Mouse (Mus musculus) small intestine, adult 2 months (tissue): Measurements from ENCODE around the gene Msi2. TPM values are rescaled to one million over a fixed set of nuclear protein-coding genes. Genes with fewer than 3 reads are reported as not detected.

Source experiments
- H3K27ac ChIP-seq: fragments of 200-500 bp; 2 replicates; pipeline ENCODE4 v1.5.1; 2012; ENCODE audit warnings: low read depth, low read length, control low read depth, inconsistent platforms; ENCODE audit not compliant: insufficient read depth
- H3K27me3 ChIP-seq: fragments of 200-500 bp; 2 replicates; pipeline ENCODE4 v1.6.1; 2012; ENCODE audit warnings: mild to moderate bottlenecking, moderate library complexity, low read length, inconsistent platforms; ENCODE audit not compliant: control insufficient read depth, insufficient read depth
- H3K36me3 ChIP-seq: fragments of 200-500 bp; 2 replicates; pipeline ENCODE4 v1.6.1; 2012; ENCODE audit warnings: mild to moderate bottlenecking, low read length, control low read depth, inconsistent platforms; ENCODE audit not compliant: control insufficient read depth, insufficient read depth
- H3K4me1 ChIP-seq: fragments of 200-500 bp; 2 replicates; pipeline ENCODE4 v1.6.1; 2012; ENCODE audit warnings: low read length, inconsistent platforms, mixed read lengths; ENCODE audit not compliant: control insufficient read depth, insufficient read depth, insufficient read length
- H3K4me3 ChIP-seq: fragments of 200-500 bp; 2 replicates; pipeline ENCODE4 v1.5.1; 2012; ENCODE audit warnings: low read depth, mild to moderate bottlenecking, control low read depth, inconsistent platforms, low read length, moderate library complexity
- CTCF ChIP-seq: fragments of 200-500 bp; IDR thresholded peaks from 2 replicates; pipeline ENCODE4 v1.5.1; 2012; ENCODE audit warnings: low read depth, mild to moderate bottlenecking, control low read depth, inconsistent platforms, low read length, moderate library complexity, mixed read lengths; ENCODE audit not compliant: insufficient replicate concordance, insufficient read length; ENCODE audit errors: extremely low read depth
- POLR2A ChIP-seq: fragments of 200-500 bp; IDR thresholded peaks from 2 replicates; pipeline ENCODE4 v1.6.1; 2012; ENCODE audit warnings: low read depth, mild to moderate bottlenecking, control low read depth, inconsistent platforms, low read length, moderate library complexity
- WGBS: fragments of 180-500 bp; shearing (Covaris S2); methylation state at CpG from one replicate; pipeline ENCODE4 v1.1.7; 2018; 5-methylcytosine and 5-hydroxymethylcytosine counted together
- polyA plus RNA-seq: library from polyadenylated mRNA; depleted of rRNA; stranded (reverse); fragments of >200 nt; gene quantifications from 2 replicates; pipeline ENCODE4 v1.2.3, GENCODE M21; 2012

Msi2 gene
- polyA plus RNA-seq, 1 experiment: 8.8 TPM

DNA sequence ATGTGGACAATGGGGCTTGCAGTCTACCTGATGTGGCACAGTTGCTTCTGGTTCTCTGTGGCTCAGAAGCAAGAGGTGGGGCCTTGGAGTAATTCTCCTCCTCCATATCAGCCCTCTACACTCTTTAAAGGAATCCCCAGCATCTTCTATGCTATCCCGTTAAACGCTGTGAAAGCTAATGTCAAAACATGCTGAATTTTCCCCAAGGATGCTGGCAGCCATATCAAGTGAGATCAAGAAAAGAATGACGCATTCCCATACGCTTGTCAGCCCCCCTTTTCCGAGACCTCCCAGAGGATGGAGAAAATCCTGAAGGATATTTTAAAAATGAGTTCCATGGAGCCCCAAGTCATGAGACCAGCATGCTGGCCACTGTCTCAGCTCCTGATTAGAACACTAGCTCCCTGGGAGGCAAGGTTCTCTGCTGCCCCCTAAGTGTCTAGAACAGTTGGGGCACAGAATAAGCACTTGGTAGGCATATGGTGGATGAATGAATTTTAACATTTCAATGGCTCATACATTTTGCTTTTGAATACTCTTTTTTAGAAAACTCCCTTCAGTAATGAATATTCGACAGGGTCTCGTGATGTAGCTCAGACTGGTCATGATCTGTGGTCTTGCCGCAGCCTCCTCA is 327.0 kb downstream of the Msi2 start:
- H3K4me3 ChIP-seq: no peak overlapping the region
- H3K27ac ChIP-seq: no peak overlapping the region
- no peaks in the 10 kb centered on the region for H3K36me3 ChIP-seq
- no peaks in the 10 kb centered on the region for H3K27me3 ChIP-seq
- no peak for TF ChIP-seq POLR2A
- TF ChIP-seq CTCF: no peak
- peaks cover 15% of the 10 kb centered on the region for H3K4me1 ChIP-seq
- WGBS: 97% methylated on average over 8 of the region's 8 CpGs

DNA sequence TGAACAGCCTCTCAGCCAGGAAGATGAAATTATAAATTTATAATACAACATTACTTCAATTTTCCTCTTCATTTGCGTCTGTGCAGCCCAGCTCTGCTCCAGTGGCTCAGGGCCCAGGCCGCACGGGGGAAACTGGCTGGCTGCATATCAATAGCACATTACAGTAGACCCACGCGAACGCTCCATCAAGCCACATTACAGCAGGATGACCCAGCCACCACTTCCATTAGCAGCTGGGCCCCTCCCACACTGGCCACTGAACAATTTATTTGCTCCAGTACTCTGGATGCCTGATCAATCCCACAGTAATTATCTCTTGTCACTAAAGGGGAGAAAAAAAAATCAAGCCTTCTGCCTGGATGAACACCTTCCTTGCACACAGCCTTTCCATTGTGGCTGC is 328.8 kb downstream of the Msi2 start:
- no peaks in the 10 kb centered on the region for H3K27me3 ChIP-seq
- 98% methylated on average over 6 of the region's 6 CpGs for WGBS
- no peak for TF ChIP-seq CTCF
- TF ChIP-seq POLR2A: no peak
- peaks cover 12% of the 10 kb centered on the region for H3K4me1 ChIP-seq
- no peak overlapping the region for H3K4me3 ChIP-seq
- no peaks in the 10 kb centered on the region for H3K36me3 ChIP-seq
- H3K27ac ChIP-seq: no peak overlapping the region

DNA sequence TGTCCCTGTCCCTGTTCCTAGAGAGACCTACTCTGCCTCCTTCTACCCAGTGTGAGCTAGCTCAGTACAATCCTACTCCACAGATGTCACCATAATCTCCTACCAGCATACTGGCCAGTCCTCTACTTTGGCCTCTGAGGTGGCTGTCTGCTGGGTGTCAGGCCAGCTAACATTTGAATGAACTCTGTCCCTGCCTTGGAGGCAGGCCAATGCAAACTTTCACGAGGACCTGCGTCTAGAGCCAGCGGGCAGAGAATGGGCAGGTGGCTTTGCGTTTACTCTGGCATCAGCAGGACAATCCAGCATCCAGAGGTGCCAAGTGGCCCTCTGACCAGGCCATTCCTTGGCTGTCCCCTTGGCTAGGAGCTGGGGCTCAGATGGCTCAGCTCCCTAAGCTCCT is 331.4 kb downstream of the Msi2 start:
- Histone ChIP-seq H3K27ac (no peak overlapping the region), H3K4me1 (peaks cover 8% of the 10 kb centered on the region; the same call in 1 of the 2 replicates), H3K27me3 (no peaks in the 10 kb centered on the region), H3K4me3 (no peak overlapping the region), H3K36me3 (no peaks in the 10 kb centered on the region)
- 16% methylated on average over 4 of the region's 4 CpGs for WGBS
- no peak for TF ChIP-seq POLR2A
- no peak for TF ChIP-seq CTCF

DNA sequence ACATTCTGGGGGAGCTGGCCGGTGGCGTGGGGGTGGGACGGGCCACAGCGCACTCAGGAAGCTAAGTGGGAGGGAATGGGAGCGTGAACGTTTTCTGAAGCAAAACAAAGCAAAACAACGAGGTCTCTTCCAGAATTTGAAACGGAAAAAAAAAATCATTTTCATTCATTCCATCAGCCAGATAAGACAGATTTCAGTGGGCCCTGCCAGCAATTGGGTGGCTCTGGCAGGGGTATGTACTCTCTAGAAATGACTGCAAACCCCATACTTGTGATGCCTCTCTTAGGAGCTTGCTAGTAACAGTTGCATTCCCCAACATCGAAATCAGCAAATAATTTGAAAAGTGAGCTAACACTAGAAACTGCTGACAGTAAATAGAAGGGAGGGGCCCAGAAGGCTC is 335.9 kb downstream of the Msi2 start:
- no peak overlapping the region for H3K4me3 ChIP-seq
- H3K4me1 ChIP-seq: peaks cover 11% of the 10 kb centered on the region; the same call in 1 of the 2 replicates
- WGBS: 85% methylated on average over 9 of the region's 9 CpGs
- H3K36me3 ChIP-seq: no peaks in the 10 kb centered on the region
- H3K27ac ChIP-seq: no peak overlapping the region
- no peaks in the 10 kb centered on the region for H3K27me3 ChIP-seq
- TF ChIP-seq CTCF (no peak), POLR2A (no peak)

DNA sequence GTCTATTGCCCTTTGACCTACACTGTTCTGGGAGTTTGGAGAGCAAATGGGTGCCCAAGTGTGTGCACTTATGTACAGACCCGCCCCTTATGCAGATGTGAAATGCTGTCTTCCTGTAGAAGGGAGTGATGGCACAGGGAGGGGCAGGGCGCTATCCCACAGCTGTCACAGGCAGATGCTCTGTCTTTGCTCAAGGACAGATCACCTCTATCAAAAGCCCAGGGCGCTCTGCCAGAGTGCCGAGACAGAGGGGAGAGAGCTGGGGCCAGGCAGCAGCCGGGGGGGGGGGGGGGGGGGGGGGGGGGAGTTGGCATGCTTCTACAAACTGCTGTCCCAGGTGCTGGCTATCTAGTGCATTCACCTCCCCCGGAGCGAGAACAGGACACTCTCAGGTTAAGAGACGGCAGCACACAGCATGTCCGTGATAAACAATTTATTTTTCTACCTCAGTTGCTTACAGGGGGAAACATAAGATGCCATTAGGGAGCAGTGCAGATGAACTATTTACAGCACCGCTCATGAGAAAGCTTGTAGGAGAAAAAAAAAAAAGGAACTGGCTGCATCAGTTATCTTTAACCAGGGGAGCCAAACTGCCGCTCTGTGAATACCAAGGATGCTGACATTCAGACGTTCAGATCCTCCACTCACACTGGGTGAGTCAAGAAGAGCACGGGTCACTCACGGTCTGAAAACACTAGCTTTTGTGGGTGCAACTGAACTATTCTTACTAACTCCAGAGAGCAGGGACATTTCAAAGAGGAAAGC is 337.0 kb downstream of the Msi2 start:
- no peak overlapping the region for H3K4me3 ChIP-seq
- WGBS: 65% methylated on average over 12 of the region's 14 CpGs
- TF ChIP-seq CTCF (no peak), POLR2A (no peak)
- peaks cover 3% of the 10 kb centered on the region; the same call in 1 of the 2 replicates for H3K4me1 ChIP-seq
- H3K27me3 ChIP-seq: no peaks in the 10 kb centered on the region
- H3K27ac ChIP-seq: no peak overlapping the region
- no peaks in the 10 kb centered on the region for H3K36me3 ChIP-seq

DNA sequence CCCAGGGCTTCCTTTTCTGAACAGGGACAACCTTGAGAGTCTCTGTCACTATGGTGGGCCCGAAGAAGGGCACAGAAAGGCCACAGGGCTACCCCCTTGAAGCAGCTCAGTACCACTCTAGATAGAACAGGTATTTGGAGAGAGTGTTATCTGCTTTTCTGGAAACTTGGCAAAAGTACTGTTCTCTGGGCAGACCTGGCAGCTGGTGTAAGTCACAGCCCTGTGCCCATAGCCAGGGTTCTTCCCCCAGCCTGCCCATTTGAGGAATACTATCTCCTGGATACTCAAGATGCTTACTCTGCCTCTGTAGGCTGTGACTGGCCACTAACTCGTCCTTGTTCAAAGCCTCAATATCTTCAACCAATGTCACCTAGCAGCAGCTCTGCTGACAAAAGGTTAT is 338.7 kb downstream of the Msi2 start:
- no peak overlapping the region for H3K4me3 ChIP-seq
- peaks cover 3% of the 10 kb centered on the region; the same call in 1 of the 2 replicates for H3K4me1 ChIP-seq
- WGBS: 76% methylated on average over 2 of the region's 2 CpGs
- H3K27me3 ChIP-seq: no peaks in the 10 kb centered on the region
- no peaks in the 10 kb centered on the region for H3K36me3 ChIP-seq
- TF ChIP-seq CTCF: no peak
- no peak for TF ChIP-seq POLR2A
- H3K27ac ChIP-seq: no peak overlapping the region

DNA sequence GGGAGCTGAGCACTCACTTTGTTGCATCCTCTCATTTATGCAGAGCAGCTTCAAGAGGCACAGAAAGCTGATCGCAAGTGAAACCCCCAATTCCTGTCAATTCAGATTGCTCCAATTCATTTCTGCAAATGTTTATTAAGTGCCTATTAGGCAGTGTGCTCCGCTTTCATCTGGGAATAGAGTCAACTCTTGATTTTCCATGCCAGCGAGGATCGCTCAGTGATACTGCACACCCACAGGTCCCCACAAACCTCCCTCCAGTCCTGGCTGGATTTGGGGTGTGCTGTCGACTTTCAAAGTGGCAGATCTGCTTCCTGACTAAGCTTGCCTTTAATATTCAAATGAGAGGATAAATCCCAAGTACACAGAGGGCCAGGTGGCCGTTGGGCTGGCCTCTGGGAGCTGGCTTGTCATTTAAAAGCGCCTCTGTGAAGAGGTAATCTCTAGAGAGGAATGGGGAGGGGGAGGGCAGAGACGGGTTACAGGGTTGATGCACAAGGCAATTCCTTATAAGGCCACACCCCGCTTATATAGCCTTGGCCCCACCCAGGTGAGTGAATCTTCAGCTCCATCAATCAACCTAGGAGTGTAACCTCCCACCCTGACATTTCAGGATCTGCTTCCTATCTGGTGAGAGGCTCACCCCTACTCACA is 339.5 kb downstream of the Msi2 start:
- TF ChIP-seq CTCF (no peak), POLR2A (no peak)
- no peak overlapping the region for H3K27ac ChIP-seq
- H3K4me1 ChIP-seq: peaks cover 3% of the 10 kb centered on the region; the same call in 1 of the 2 replicates
- 60% methylated on average over 9 of the region's 9 CpGs for WGBS
- no peaks in the 10 kb centered on the region for H3K36me3 ChIP-seq
- no peak overlapping the region for H3K4me3 ChIP-seq
- H3K27me3 ChIP-seq: no peaks in the 10 kb centered on the region
